Mouse (Mus musculus) neural tube, embryonic 14.5 days (tissue): ENCODE data around the gene Nptx2. TPM values are rescaled to one million over a fixed set of nuclear protein-coding genes. Genes with fewer than 3 reads are reported as not detected.

Experiments used
- ATAC-seq: fragments of 200-750 bp; cut with Nextera tagmentation; 2 replicates; pipeline ENCODE4 v1.8.0; 2017; ENCODE audit warnings: low read depth, mild to moderate bottlenecking, moderate TSS enrichment, moderate library complexity
- H3K27ac ChIP-seq: fragments of 300-500 bp; sonication (generic); 2 replicates; pipeline ENCODE4 v1.5.1; 2014; ENCODE audit warnings: low read depth, mild to moderate bottlenecking, control low read depth, low read length, moderate library complexity, mixed read lengths
- H3K27me3 ChIP-seq: fragments of 300-500 bp; sonication (generic); 2 replicates; pipeline ENCODE4 v1.6.1; 2014; ENCODE audit warnings: low read length; ENCODE audit not compliant: control insufficient read depth, insufficient read depth
- H3K36me3 ChIP-seq: fragments of 300-500 bp; sonication (generic); 2 replicates; pipeline ENCODE4 v1.6.1; 2014; ENCODE audit warnings: low read length, mixed read lengths; ENCODE audit not compliant: control insufficient read depth, insufficient read depth
- H3K4me1 ChIP-seq: fragments of 300-500 bp; sonication (generic); 2 replicates; pipeline ENCODE4 v1.6.1; 2014; ENCODE audit warnings: low read length; ENCODE audit not compliant: control insufficient read depth, insufficient read depth
- H3K4me2 ChIP-seq: fragments of 300-500 bp; sonication (generic); 2 replicates; pipeline ENCODE4 v1.6.1; 2014; ENCODE audit warnings: mild to moderate bottlenecking, low read depth, low read length, control low read depth
- H3K4me3 ChIP-seq: fragments of 300-500 bp; sonication (generic); 2 replicates; pipeline ENCODE4 v1.5.1; 2014; ENCODE audit warnings: low read depth, low read length, control low read depth, mixed read lengths
- H3K9ac ChIP-seq: fragments of 300-500 bp; sonication (generic); replicated peaks from 2 replicates; pipeline ENCODE4 v1.6.1; 2014; ENCODE audit warnings: low read depth, mild to moderate bottlenecking, control low read depth, low read length, mixed read lengths
- H3K9me3 ChIP-seq: fragments of 300-500 bp; sonication (generic); 2 replicates; pipeline ENCODE4 v1.6.1; 2016; ENCODE audit warnings: low read length; ENCODE audit not compliant: control insufficient read depth
- WGBS: fragments of 180-500 bp; shearing (Covaris S2); extraction: QIAGEN DNeasy Blood & Tissue Kit; methylation state at CpG from one replicate; pipeline ENCODE4 v1.1.7; 2014; 5-methylcytosine and 5-hydroxymethylcytosine counted together
- polyA plus RNA-seq: library from polyadenylated mRNA; unstranded; fragments of >200 nt; fragmentation: Nextera tagmentation; extraction: Ambion mirVana; gene quantifications from 2 replicates; pipeline ENCODE4 v1.2.1, GENCODE M21; 2014

Gene Nptx2
- polyA plus RNA-seq, 1 experiment from 2014 or later: 18.1 TPM

DNA sequence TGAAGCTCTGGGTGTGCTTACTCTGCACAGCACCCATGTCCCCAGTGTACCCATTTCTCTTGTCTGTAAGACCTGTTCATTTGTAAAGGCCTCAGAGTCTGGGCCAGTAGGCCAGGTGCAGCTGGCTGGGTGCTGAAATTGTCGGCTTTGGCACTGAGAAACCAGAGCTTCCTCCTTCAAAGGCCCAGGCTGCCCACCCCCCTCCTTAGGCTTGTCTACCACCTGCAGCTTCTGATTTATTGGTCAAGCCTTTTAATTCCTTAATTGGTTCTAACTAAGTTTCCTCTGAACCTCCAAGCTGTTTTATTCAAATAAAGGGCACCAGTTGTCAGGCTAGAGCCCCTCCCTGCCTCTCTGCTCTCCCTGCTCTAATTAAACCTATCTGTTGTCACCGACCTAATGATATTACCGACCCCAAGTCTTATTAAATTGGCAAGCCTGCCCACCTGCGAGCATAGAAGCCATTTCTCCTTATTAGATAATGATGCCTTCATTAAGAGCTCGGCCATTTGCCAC, 5.0 kb downstream of the Nptx2 start:
- Histone ChIP-seq H3K27ac (no peak overlapping the region), H3K27me3 (0 out of 2 replicates have a peak, but pooled peaks cover 7% of the 10 kb centered on the region), H3K4me2 (no peak overlapping the region), H3K9me3 (no peaks in the 10 kb centered on the region), H3K36me3 (no peaks in the 10 kb centered on the region; the same call in 1 of the 2 replicates), H3K9ac (no peak overlapping the region), H3K4me1 (peaks cover 7% of the 10 kb centered on the region; the same call in 1 of the 2 replicates), H3K4me3 (no peak overlapping the region)
- no peak for ATAC-seq
- WGBS: 10% methylated on average over 5 of the region's 5 CpGs

DNA sequence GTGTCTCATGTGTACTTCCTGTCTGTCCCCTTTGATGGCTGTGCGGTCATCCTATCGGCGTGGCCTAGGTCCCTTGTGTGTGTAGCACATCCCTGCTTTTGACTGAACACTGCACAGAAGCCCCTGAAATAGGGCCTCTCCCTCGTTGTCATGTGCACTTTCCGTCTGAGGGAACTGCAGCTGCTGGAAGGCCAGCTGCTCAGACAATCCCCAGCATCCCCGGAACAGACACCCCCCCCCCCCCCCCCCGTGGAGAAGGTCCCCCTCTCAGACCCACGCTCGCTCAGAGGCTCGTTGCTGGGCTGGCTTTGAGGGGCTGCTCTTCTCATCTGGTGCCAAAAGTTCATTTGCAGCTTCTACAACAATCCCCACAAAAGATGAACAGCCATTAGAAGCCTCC, 11.0 kb downstream of the Nptx2 start:
- Histone ChIP-seq H3K27me3 (no peaks in the 10 kb centered on the region), H3K36me3 (no peaks in the 10 kb centered on the region; the same call in 1 of the 2 replicates), H3K4me3 (no peak overlapping the region), H3K4me1 (peaks cover 9% of the 10 kb centered on the region; the same call in 1 of the 2 replicates), H3K27ac (0 out of 2 replicates have a peak overlapping the region, but pooled peaks have one; percentile 0), H3K9ac (no peak overlapping the region), H3K9me3 (no peaks in the 10 kb centered on the region), H3K4me2 (no peak overlapping the region)
- WGBS: 9% methylated on average over 10 of the region's 10 CpGs
- peak; percentile 64 for ATAC-seq

DNA sequence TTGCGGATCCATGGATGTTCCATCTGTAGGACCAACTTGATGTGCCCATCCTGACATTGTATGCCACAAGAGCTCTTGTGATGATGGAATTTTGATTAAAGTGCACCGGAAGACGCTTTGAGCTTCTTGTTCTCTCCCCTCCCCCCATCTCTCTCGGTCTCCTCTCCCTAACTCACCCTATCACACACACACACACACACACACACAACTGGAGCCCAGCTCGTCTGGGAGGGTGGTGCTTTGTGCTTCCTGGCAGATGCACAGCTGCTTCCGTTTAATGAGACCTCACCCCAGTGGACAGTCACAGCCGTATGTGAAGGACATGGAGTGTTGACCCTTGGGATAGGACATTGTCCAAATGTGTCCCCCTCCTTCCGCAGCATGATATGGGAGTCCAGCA, 11.7 kb downstream of the Nptx2 start:
- Histone ChIP-seq H3K27me3 (no peaks in the 10 kb centered on the region), H3K4me2 (no peak overlapping the region), H3K36me3 (no peaks in the 10 kb centered on the region; the same call in 1 of the 2 replicates), H3K4me1 (peaks cover 9% of the 10 kb centered on the region; the same call in 1 of the 2 replicates), H3K9ac (no peak overlapping the region), H3K4me3 (no peak overlapping the region), H3K27ac (no peak overlapping the region), H3K9me3 (no peaks in the 10 kb centered on the region)
- 38% methylated on average over 8 of the region's 8 CpGs for WGBS
- no peak for ATAC-seq

DNA sequence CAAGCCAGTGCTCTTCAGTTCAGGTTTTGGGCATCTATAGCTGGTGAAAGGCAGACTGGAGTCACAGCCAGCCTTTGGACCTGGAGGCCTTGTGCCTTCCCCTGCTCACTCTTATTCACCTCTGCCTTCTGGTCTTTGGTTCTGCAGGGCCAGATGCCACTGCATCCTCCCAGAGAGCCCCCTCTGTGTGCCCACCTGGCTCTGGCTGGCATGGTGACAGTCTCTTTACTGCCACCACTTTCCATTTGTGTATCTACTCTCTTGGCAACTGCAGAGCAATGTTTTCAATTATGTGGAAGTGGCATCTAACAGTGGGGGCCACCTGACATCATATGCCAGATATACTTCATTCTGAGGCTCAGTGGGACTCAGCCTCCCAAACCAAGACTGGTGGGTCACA, 12.8 kb downstream of the Nptx2 start:
- Histone ChIP-seq H3K4me3 (no peak overlapping the region), H3K9me3 (no peaks in the 10 kb centered on the region), H3K4me1 (peaks cover 9% of the 10 kb centered on the region; the same call in 1 of the 2 replicates), H3K4me2 (no peak overlapping the region), H3K27me3 (no peaks in the 10 kb centered on the region), H3K36me3 (no peaks in the 10 kb centered on the region; the same call in 1 of the 2 replicates), H3K27ac (no peak overlapping the region), H3K9ac (no peak overlapping the region)
- no peak for ATAC-seq

DNA sequence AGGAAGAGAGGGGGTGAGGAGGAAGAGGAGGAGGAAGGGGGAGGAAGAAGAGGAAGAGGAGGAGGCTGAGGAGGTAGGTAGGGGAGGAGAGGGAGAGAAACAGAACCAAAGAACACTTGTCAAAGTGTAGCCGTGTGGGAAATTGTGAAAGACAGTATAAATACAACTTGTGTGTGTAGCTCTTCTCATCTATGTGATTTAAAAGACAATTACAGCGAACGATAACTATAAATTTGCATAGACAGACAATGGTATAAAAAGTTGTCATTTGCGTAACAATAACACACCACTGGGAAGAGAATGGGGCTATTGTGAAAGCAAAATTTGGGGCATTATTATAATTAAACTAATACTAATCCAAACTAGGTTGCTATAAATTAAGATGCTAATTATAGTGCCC, 20.0 kb downstream of the Nptx2 start:
- 53% methylated on average over 4 of the region's 4 CpGs for WGBS

DNA sequence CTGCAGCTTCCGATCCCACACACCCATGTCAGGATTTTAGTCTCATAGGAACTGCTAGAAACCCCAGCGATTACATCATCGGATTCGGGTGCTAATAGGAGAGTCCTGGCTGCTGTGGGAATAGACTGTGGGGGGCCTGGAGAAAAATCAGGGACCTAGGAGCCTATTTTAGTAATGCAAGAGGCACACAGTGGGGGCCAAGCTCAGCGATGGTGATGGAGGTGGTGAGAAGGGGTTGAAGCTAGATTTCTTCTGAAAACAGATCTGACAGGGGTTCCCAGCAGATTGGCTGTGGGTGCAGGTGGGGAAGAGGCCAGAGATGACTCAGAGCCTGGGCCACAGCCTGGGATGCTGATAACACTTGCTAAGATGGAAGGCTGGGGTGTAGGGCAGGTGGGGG, 39.4 kb downstream of the Nptx2 start:
- Histone ChIP-seq H3K36me3 (no peaks in the 10 kb centered on the region), H3K27ac (no peak overlapping the region), H3K9me3 (no peaks in the 10 kb centered on the region), H3K4me3 (no peak overlapping the region), H3K9ac (no peak overlapping the region), H3K27me3 (no peaks in the 10 kb centered on the region), H3K4me2 (no peak overlapping the region), H3K4me1 (no peaks in the 10 kb centered on the region)
- no peak for ATAC-seq
- WGBS: 92% methylated on average over 5 of the region's 5 CpGs

More for the DNA sequence above, 20.0 kb downstream of the Nptx2 start:
- Histone ChIP-seq H3K4me2 (no peak overlapping the region), H3K4me3 (no peak overlapping the region), H3K9me3 (no peaks in the 10 kb centered on the region), H3K27me3 (no peaks in the 10 kb centered on the region), H3K9ac (no peak overlapping the region), H3K27ac (no peak overlapping the region), H3K36me3 (no peaks in the 10 kb centered on the region), H3K4me1 (no peaks in the 10 kb centered on the region)
- ATAC-seq: no peak

DNA sequence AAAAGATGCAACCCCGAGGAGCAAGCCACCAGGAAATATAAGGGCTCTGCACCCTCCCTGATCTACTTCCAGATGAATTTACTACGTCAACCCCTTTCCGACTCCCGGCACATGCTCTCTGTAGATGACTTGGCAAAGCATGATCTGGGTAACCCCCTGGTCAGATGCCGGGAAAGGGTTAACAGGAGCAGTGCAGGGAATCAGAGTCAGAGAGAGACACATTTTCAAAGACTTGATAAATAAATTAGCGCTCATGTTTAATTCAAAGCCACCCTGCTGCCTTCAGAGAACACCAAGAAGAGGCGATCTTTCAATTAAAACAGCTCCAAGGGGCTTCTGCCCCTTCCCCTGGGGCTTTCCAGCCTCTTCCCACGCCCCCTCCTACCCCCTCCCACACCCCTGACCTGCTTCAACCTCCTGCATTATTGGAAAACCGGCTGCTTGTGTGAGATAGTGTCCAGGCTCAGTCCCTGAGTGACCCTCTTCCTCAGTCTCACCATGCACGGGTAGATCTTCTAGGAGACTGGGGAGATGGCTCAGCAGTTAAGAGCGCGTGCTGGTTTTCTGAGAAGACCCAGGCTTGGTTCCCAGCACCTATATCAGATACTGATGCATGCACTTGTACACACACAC, 45.7 kb downstream of the Nptx2 start:
- WGBS: 23% methylated on average over 12 of the region's 12 CpGs
- H3K36me3 ChIP-seq: no peaks in the 10 kb centered on the region
- H3K4me1 ChIP-seq: peaks cover 5% of the 10 kb centered on the region; the same call in 1 of the 2 replicates
- no peak overlapping the region for H3K4me3 ChIP-seq
- no peaks in the 10 kb centered on the region for H3K9me3 ChIP-seq
- no peak for ATAC-seq
- no peaks in the 10 kb centered on the region for H3K27me3 ChIP-seq
- H3K9ac ChIP-seq: no peak overlapping the region
- no peak overlapping the region for H3K4me2 ChIP-seq
- H3K27ac ChIP-seq: 0 out of 2 replicates have a peak overlapping the region, but pooled peaks have one; percentile 10

DNA sequence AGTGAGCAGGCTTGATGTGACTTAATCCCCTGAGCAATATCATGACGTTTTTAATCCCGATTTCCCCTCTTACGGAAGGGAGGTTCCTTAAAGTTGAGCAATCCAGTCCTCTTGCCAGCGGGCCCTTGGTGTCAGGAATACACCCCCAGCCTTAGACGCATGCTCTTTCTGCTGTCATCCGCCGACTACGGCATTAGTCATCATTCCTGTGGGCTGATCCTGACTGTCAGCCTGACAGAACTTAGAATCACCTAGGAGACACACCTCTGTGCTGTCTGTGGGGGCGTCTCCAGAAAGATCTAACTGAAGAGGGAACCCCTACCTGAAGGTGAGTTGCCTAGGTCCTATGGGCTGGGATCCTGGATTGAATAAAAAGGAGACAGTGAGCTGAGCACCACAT, 49.1 kb downstream of the Nptx2 start:
- no peaks in the 10 kb centered on the region for H3K36me3 ChIP-seq
- no peaks in the 10 kb centered on the region for H3K9me3 ChIP-seq
- no peak for ATAC-seq
- H3K4me1 ChIP-seq: peaks cover 5% of the 10 kb centered on the region; the same call in 1 of the 2 replicates
- no peak overlapping the region for H3K9ac ChIP-seq
- no peaks in the 10 kb centered on the region for H3K27me3 ChIP-seq
- no peak overlapping the region for H3K4me2 ChIP-seq
- no peak overlapping the region for H3K4me3 ChIP-seq
- H3K27ac ChIP-seq: no peak overlapping the region
- whole genome bisulfite sequencing: 91% methylated on average over 9 of the region's 9 CpGs
